Comparison of ENCODE assay signal across 9 mouse cellular contexts in the genomic region with DNA sequence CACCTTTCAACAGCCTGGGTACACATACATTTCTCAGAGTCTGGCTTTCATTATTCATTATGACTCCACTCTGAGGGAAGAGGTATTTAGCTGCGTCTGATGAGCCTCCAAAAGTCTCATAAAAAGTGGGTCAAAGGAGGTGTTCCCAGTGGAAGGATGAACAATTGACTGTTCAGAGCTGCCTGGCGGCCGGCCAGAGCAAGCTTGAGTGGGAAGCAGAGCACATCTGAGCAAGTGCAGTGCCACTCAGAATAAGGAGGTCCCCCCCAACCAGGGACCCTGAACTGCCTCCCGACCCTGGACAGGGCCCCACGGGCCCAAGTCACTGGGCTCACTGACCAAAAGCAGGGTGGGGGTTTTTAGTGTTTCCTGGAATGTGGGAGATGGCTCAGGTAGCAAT.
A peak's percentile ranks its signal among the peaks of the same experiment; 100 is the strongest.
DNase-seq lines count a peak whose midpoint lies in the region; ATAC-seq and TF ChIP-seq lines count a peak whose summit lies in the region.
"Had no signal": no experiment of that assay in that cellular context is flagged by ENCODE, and none has a peak within 500 bp of the region (broad histone marks: within the 10 kb centered on the region; RNA-seq: fewer than 3 reads in every experiment).

No protein-coding gene starts in this region.

- no peak for TF ChIP-seq EP300 in stomach, postnatal 0 days (optimal IDR thresholded peaks at IDR 0.05)

- peaks cover 3% of the 10 kb centered on the region; the same call in 1 of the 2 replicates for H3K27me3 ChIP-seq in hindbrain, embryonic 12.5 days
- no peaks in the 10 kb centered on the region for H3K27me3 ChIP-seq in stomach, postnatal 0 days (ENCODE audit: control insufficient read depth, insufficient read depth, low read length)
- H3K27me3 ChIP-seq: stomach, embryonic 15.5 days had no signal

- intact Hi-C loops in left cerebral cortex, postnatal 4 days (cut with DNase I) = no loop called here

- TF ChIP-seq CTCF in brain, embryonic 14.5 days (IDR thresholded peaks at IDR 0.05; ENCODE audit: borderline replicate concordance, extremely low read depth, insufficient read depth, insufficient read length) = no peak
- no peak for TF ChIP-seq CTCF in stomach, postnatal 0 days (IDR thresholded peaks at IDR 0.05; ENCODE audit: low read depth)

- H3K4me3 ChIP-seq in hindbrain, embryonic 12.5 days = no peak overlapping the region
- H3K4me3 ChIP-seq in stomach, postnatal 0 days (ENCODE audit: low read depth, low read length) = no peak overlapping the region
- H3K4me3 ChIP-seq: stomach, embryonic 15.5 days had no signal

- H3K4me1 ChIP-seq in hindbrain, embryonic 12.5 days = peaks cover 26% of the 10 kb centered on the region
- H3K4me1 ChIP-seq in stomach, postnatal 0 days (replicated peaks; ENCODE audit: control insufficient read depth, insufficient read depth) = no peaks in the 10 kb centered on the region
- H3K4me1 ChIP-seq: stomach, embryonic 15.5 days had no signal

- 0 out of 2 replicates have a peak overlapping the region, but pooled peaks have one; percentile 9 for H3K27ac ChIP-seq in hindbrain, embryonic 12.5 days
- H3K27ac ChIP-seq in stomach, postnatal 0 days (replicated peaks) = no peak overlapping the region
- H3K27ac ChIP-seq: stomach, embryonic 15.5 days had no signal

- TF ChIP-seq POLR2A in brain, embryonic 14.5 days (IDR thresholded peaks at IDR 0.05; ENCODE audit: borderline replicate concordance, extremely low read depth, insufficient read depth, insufficient read length, poor library complexity, severe bottlenecking) = no peak

- no peaks in the 10 kb centered on the region for H3K9me3 ChIP-seq in hindbrain, embryonic 12.5 days (replicated peaks)
- H3K9me3 ChIP-seq in stomach, postnatal 0 days (ENCODE audit: control insufficient read depth, low read length) = no peaks in the 10 kb centered on the region
- H3K9me3 ChIP-seq: stomach, embryonic 15.5 days had no signal

- H3K36me3 ChIP-seq in hindbrain, embryonic 12.5 days = no peaks in the 10 kb centered on the region
- no peaks in the 10 kb centered on the region for H3K36me3 ChIP-seq in stomach, postnatal 0 days (ENCODE audit: control insufficient read depth, insufficient read depth, low read length)
- H3K36me3 ChIP-seq: stomach, embryonic 15.5 days had no signal

- ATAC-seq in hindbrain, embryonic 12.5 days (ENCODE audit: low FRiP score) = no peak
- ATAC-seq in CD4-positive, CD25-positive, alpha-beta regulatory T cell, adult 4 months = no peak
- ATAC-seq in stomach, postnatal 0 days (ENCODE audit: low FRiP score, low TSS enrichment) = no peak

- H3K4me2 ChIP-seq in hindbrain, embryonic 12.5 days (replicated peaks) = no peak overlapping the region
- H3K4me2 ChIP-seq in stomach, postnatal 0 days (replicated peaks; ENCODE audit: low read depth) = no peak overlapping the region
- H3K4me2 ChIP-seq: stomach, embryonic 15.5 days had no signal

- H3K9ac ChIP-seq in hindbrain, embryonic 12.5 days = no peak overlapping the region
- no peak overlapping the region for H3K9ac ChIP-seq in stomach, postnatal 0 days (ENCODE audit: low read length)
- H3K9ac ChIP-seq: stomach, embryonic 15.5 days had no signal

- WGBS in hindbrain, embryonic 12.5 days = 37% methylated on average over 5 of the region's 5 CpGs
- WGBS in stomach, postnatal 0 days = 51% methylated on average over 5 of the region's 5 CpGs

- peak; percentile 22 for DNase-seq in heart, postnatal 4 days
- DNase-seq in heart, adult 9 months (ENCODE audit: low spot score in 2 of 2) = no peak
- DNase-seq in brain, embryonic 14.5 days (ENCODE audit: low read depth) = peak; percentile 73
- DNase-seq in left cerebral cortex, postnatal 4 days = peak; percentile 34
- no peak for DNase-seq in T-cell, adult 2 months (ENCODE audit: low spot score)
- DNase-seq in stomach, postnatal 0 days (ENCODE audit: low spot score) = no peak

Comparison
In these comparisons a context has a peak if more than half of its experiments do, and no peak if none do; other contexts are left out.
1. DNase-seq: peak in heart, postnatal 4 days (single experiment), brain, embryonic 14.5 days (single experiment) and left cerebral cortex, postnatal 4 days (single experiment); none in heart, adult 9 months (0 of 2), T-cell, adult 2 months (single experiment) and stomach, postnatal 0 days (single experiment).